Mouse (Mus musculus) ovary, adult 18-20 months (tissue): ENCODE results near the gene Pld4.

ENCODE experiments used
- DNase-seq: peaks from one replicate; pipeline ENCODE4 v3.0.0; 2022; ENCODE audit warnings: low spot score, mixed read lengths

The Pld4 gene

GRCm38 (mm10) chr12:112760154-112760926 lies at the start of gene Pld4:
TSS of gene Pld4 (plus strand) at chr12:112760655.
- no peak for DNase-seq

GRCm38 (mm10) chr12:112713984-112714383 lies 46.5 kb upstream of the Pld4 start:
- no peak for DNase-seq

GRCm38 (mm10) chr12:112717140-112717539 lies 43.3 kb upstream of the Pld4 start:
- DNase-seq: no peak

GRCm38 (mm10) chr12:112718995-112719394 lies 41.5 kb upstream of the Pld4 start:
- no peak for DNase-seq

GRCm38 (mm10) chr12:112720216-112720615 lies 40.2 kb upstream of the Pld4 start, which contains the start of gene Cep170b:
TSS of gene Cep170b (plus strand) at chr12:112720455.
- DNase-seq: no peak

GRCm38 (mm10) chr12:112720890-112721423 lies 39.5 kb upstream of the Pld4 start:
- DNase-seq: peak; percentile 69

GRCm38 (mm10) chr12:112721424-112722239 lies 38.8 kb upstream of the Pld4 start:
- peak; percentile 32 for DNase-seq

- DNase-seq: peak; percentile 56
Observed at GRCm38 (mm10) chr12:112722240-112723027, 38.0 kb upstream of the Pld4 start.

GRCm38 (mm10) chr12:112723028-112723330 lies 37.5 kb upstream of the Pld4 start:
- no peak for DNase-seq

GRCm38 (mm10) chr12:112723445-112723844 lies 37.0 kb upstream of the Pld4 start:
- DNase-seq: no peak

- no peak for DNase-seq
Observed at GRCm38 (mm10) chr12:112724077-112724805, 36.2 kb upstream of the Pld4 start.

- DNase-seq: no peak
Observed at GRCm38 (mm10) chr12:112727801-112728200, 32.7 kb upstream of the Pld4 start.

- DNase-seq: no peak
Observed at GRCm38 (mm10) chr12:112730808-112731207, 29.6 kb upstream of the Pld4 start.

- DNase-seq: no peak
Observed at GRCm38 (mm10) chr12:112732591-112732990, 27.9 kb upstream of the Pld4 start.

GRCm38 (mm10) chr12:112734108-112734820 lies 26.2 kb upstream of the Pld4 start:
- DNase-seq: no peak

GRCm38 (mm10) chr12:112734881-112735655 lies 25.4 kb upstream of the Pld4 start:
- no peak for DNase-seq

- no peak for DNase-seq
Observed at GRCm38 (mm10) chr12:112735896-112736635, 24.4 kb upstream of the Pld4 start.

- DNase-seq: no peak
Observed at GRCm38 (mm10) chr12:112736636-112736925, 23.9 kb upstream of the Pld4 start.

GRCm38 (mm10) chr12:112737081-112737480 lies 23.4 kb upstream of the Pld4 start:
- no peak for DNase-seq

GRCm38 (mm10) chr12:112737761-112738160 lies 22.7 kb upstream of the Pld4 start:
- DNase-seq: peak; percentile 66
